In the genomic region with DNA sequence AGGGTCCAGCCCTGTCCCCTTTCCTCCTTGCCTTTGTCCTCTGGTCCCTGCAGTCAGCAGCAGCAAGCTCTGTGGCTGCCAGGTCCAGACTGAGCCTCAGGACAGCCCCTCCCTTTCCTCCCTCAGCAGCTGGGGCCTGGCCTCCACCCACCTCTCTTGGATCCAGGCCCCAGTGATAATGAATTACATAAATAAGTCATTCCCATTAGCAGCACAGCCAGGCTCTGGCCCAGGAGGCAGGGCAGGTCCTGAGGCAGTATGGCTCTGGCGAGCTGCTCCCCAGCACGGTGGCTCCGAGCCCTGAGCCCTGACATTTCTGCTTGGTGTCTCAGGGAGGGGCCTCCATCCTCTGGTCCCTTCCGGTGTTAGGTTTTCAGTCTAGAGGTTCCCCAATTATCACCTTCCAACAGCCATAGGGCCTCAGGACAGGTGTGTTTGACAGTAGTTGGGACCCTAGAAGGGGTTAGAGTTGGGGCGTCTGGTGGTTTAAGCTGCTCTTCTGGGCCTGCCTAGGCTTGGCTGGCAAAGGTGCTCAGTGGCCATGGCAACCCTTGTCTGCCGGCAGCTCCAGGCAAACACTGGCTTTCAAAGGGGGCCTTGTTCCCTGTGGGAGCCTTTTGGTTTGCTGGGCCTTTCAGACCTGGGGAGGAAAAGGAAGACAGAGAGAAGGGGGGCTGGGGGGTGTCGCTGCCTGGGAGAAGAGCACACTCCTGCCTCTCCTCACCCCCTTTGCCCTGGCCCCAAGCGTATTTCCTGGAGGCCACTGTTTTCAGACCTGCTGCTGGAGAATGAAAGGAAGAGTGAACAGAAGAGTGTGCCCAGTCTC, we compare ENCODE assay signal across 8 mouse cellular contexts. TPM values are rescaled to one million over a fixed set of nuclear protein-coding genes. Genes with fewer than 3 reads are reported as not detected.
A peak's percentile ranks its signal among the peaks of the same experiment; 100 is the strongest.
DNase-seq lines count a peak whose midpoint lies in the region; ATAC-seq and TF ChIP-seq lines count a peak whose summit lies in the region.

No protein-coding gene starts in this region.

- H3K27ac ChIP-seq in gastrocnemius, adult 2 months = peak overlapping the region; percentile 92
- peak overlapping the region; percentile 88 for H3K27ac ChIP-seq in hindbrain, embryonic 15.5 days (replicated peaks)
- H3K27ac ChIP-seq in left cerebral cortex, adult 2 months = peak overlapping the region; percentile 70

- H3K4me3 ChIP-seq in gastrocnemius, adult 2 months = peak overlapping the region; percentile 42
- H3K4me3 ChIP-seq in hindbrain, embryonic 15.5 days = no peak overlapping the region
- no peak overlapping the region for H3K4me3 ChIP-seq in left cerebral cortex, adult 2 months

- WGBS in hindbrain, embryonic 15.5 days = 11% methylated on average over 8 of the region's 8 CpGs

- intact Hi-C loops in gastrocnemius, adult 2 months (cut with DNase I) = no loop called here
- intact Hi-C loops in left cerebral cortex, adult 2 months (cut with DNase I) = loop anchor here (1.0 to 2.0 kb wide), 2 partner anchors 20 to 44 kb away; no protein-coding TSS in a partner anchor

- TF ChIP-seq CTCF in gastrocnemius, adult 2 months (IDR thresholded peaks at IDR 0.05) = no peak
- TF ChIP-seq CTCF in left cerebral cortex, adult 2 months (IDR thresholded peaks at IDR 0.05) = no peak

- H3K27me3 ChIP-seq in hindbrain, embryonic 15.5 days = no peaks in the 10 kb centered on the region

- ATAC-seq in hindbrain, embryonic 15.5 days (ENCODE audit: low FRiP score, low read depth) = peak; percentile 90
- peak; percentile 45; the same call in 1 of the 2 replicates for ATAC-seq in megakaryocyte-erythroid progenitor cell, adult 5-6 weeks (replicated peaks; ENCODE audit: low FRiP score, low TSS enrichment, poor library complexity, severe bottlenecking)

- no peak overlapping the region for H3K9ac ChIP-seq in hindbrain, embryonic 15.5 days

- H3K36me3 ChIP-seq in hindbrain, embryonic 15.5 days = no peaks in the 10 kb centered on the region

- no peaks in the 10 kb centered on the region for H3K9me3 ChIP-seq in hindbrain, embryonic 15.5 days

- peaks cover 54% of the 10 kb centered on the region for H3K4me1 ChIP-seq in hindbrain, embryonic 15.5 days (replicated peaks)

- H3K4me2 ChIP-seq in hindbrain, embryonic 15.5 days = peak overlapping the region; percentile 20; the same call in 1 of the 2 replicates

- DNase-seq in R1 (ENCODE audit: low read depth, low spot score) = peak; percentile 34
- DNase-seq in cerebellum, postnatal 36 days = peak; percentile 68 to 76
- peak; percentile 91 for DNase-seq in gastrocnemius, adult 2 months
- DNase-seq in left cerebral cortex, adult 2 months (ENCODE audit: extremely low spot score in 1 of 2, low spot score in 2 of 2) = peak; percentile 27 to 58
- DNase-seq in skeletal muscle tissue, adult 2 months (ENCODE audit: low read depth, low spot score) = peak; percentile 97
- DNase-seq in spleen, adult 18-20 months = no peak

RNA-seq across cellular contexts. Expression of a gene that starts 21.2 kb away (rescaled TPM):
- 100 to 1,000 TPM; 101 to 127 TPM for total RNA-seq in gastrocnemius, adult 2 months (2021)
- polyA plus RNA-seq in hindbrain, embryonic 15.5 days (2015; fragmentation: Nextera tagmentation; extraction: Ambion mirVana) = 46.3 and 49.7 TPM in 2 replicates
- total RNA-seq in left cerebral cortex, adult 2 months (2021) = 10 to 100 TPM; 31.4 to 31.7 TPM
- total RNA-seq in megakaryocyte-erythroid progenitor cell, adult 5-6 weeks (2014; fragmentation: Nextera tagmentation) = 1.7 and 2.3 TPM in 2 replicates
- 0.19 and 2.8 TPM in 2 replicates for total RNA-seq in megakaryocyte-erythroid progenitor cell, adult 5-6 weeks (2017)

RNA-seq across cellular contexts. Expression of a gene that starts 51.0 kb away (rescaled TPM):
- 10 to 100 TPM; 76.5 to 87.2 TPM for total RNA-seq in gastrocnemius, adult 2 months (2021)
- polyA plus RNA-seq in hindbrain, embryonic 15.5 days (2015; fragmentation: Nextera tagmentation; extraction: Ambion mirVana) = 41.8 and 43.9 TPM in 2 replicates
- total RNA-seq in left cerebral cortex, adult 2 months (2021) = 10 to 100 TPM; 27.8 to 28.3 TPM
- total RNA-seq in megakaryocyte-erythroid progenitor cell, adult 5-6 weeks (2014; fragmentation: Nextera tagmentation) = 30.9 and 35.9 TPM in 2 replicates
- total RNA-seq in megakaryocyte-erythroid progenitor cell, adult 5-6 weeks (2017) = 14.2 and 24.7 TPM in 2 replicates

Comparison
In these comparisons a context has a peak if more than half of its experiments do, and no peak if none do; other contexts are left out.
1. DNase-seq: peak in R1 (single experiment), cerebellum, postnatal 36 days (2 of 2), gastrocnemius, adult 2 months (single experiment), left cerebral cortex, adult 2 months (2 of 2) and skeletal muscle tissue, adult 2 months (single experiment); none in spleen, adult 18-20 months (0 of 2).
2. RNA of a gene that starts 21.2 kb away (total RNA-seq): 101 to 127 TPM in gastrocnemius, adult 2 months and 31.4 to 31.7 TPM in left cerebral cortex, adult 2 months; 0.19 to 2.8 TPM in megakaryocyte-erythroid progenitor cell, adult 5-6 weeks; every median in the first group is over 4 times any median in the second.
3. Peak in every context shown above with its lines, with median percentiles within 50 percentile points of each other: H3K27ac ChIP-seq.